ENCODE assay signal across 20 mouse cellular contexts in the genomic region with DNA sequence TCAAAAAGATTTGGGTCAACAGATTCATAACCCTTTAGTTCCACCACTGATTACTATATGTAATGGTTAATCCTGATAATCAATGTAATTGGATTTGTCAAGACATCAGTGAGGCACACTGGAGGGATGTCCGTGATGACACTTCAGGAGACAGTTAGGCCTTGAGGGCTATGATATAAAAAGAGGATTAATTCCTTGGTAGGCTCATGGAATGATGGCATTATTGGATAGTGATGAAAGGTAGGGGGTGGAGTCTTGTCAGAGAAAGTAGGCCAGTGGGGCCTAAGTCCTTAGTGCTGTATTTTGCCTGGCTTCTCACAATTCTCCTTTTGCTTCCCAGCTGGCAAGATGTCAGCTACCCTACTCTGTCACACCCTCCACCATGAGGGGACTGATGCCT. TPM values are rescaled to one million over a fixed set of nuclear protein-coding genes. Genes with fewer than 3 reads are reported as not detected.
"Had no signal": no experiment of that assay in that cellular context is flagged by ENCODE, and none has a peak within 500 bp of the region (broad histone marks: within the 10 kb centered on the region; RNA-seq: fewer than 3 reads in every experiment).

No protein-coding gene starts in this region.

- H3K4me3 ChIP-seq: neural tube, embryonic 12.5 days; neural tube, embryonic 13.5 days; neural tube, embryonic 15.5 days; stomach, embryonic 15.5 days had no signal

- H3K27me3 ChIP-seq: neural tube, embryonic 12.5 days; neural tube, embryonic 13.5 days; neural tube, embryonic 15.5 days; stomach, embryonic 15.5 days had no signal

- H3K4me1 ChIP-seq: neural tube, embryonic 12.5 days; neural tube, embryonic 13.5 days; neural tube, embryonic 15.5 days; stomach, embryonic 15.5 days had no signal

- H3K36me3 ChIP-seq: neural tube, embryonic 12.5 days; neural tube, embryonic 13.5 days; neural tube, embryonic 15.5 days; stomach, embryonic 15.5 days had no signal

- H3K27ac ChIP-seq: neural tube, embryonic 12.5 days; neural tube, embryonic 13.5 days; neural tube, embryonic 15.5 days; stomach, embryonic 15.5 days; stomach, postnatal 0 days had no signal

- DNase-seq: right cerebral cortex, adult 18-20 months; right cerebral cortex, postnatal 14 days; right cerebral cortex, postnatal 25 days; right cerebral cortex, postnatal 4 days; spleen, adult 18-20 months; thymus, adult 18-20 months; thymus, adult 2 months; thymus, postnatal 14 days; thymus, postnatal 25 days; thymus, postnatal 36 days; thymus, postnatal 4 days had no signal

- H3K9me3 ChIP-seq: neural tube, embryonic 12.5 days; neural tube, embryonic 13.5 days; neural tube, embryonic 15.5 days; stomach, embryonic 15.5 days had no signal

RNA-seq across cellular contexts. Expression of a gene that starts 50.2 kb away (rescaled TPM):
- polyA plus RNA-seq: neural tube, embryonic 11.5 days; small intestine, adult 2 months; spleen, adult 2 months; thymus, postnatal 0 days had no signal
